Mouse (Mus musculus) lung, postnatal 0 days (tissue): ENCODE results near the gene Mta3.

Experiments
- CTCF ChIP-seq: IDR thresholded peaks from 2 replicates; pipeline ENCODE4 v1.5.1; 2016; ENCODE audit warnings: antibody characterized with exemption, mild to moderate bottlenecking
- EP300 ChIP-seq: IDR thresholded peaks from 2 replicates; pipeline ENCODE4 v1.6.1; 2016; ENCODE audit warnings: antibody characterized with exemption, mild to moderate bottlenecking, control low read depth

DNA sequence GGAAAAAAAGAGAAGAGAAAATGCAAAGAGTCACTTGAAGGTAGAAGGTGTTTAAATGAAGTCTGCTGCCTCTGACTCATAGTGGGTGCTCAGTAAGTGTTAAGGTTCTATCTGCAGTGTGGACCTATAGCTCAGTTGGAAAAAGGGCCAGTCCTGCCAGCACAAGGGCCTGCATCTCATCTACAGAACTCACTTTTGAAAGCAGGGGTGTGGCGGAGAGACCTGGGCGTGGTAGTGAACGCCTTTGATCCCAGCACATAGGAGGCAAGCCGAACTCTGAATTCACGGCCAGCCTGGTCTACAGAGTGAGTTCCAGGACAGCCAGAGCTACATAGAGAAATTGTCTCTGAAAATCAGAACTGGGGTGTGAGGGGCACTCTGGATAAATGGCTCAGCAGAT, 104.3 kb downstream of the Mta3 start:
- TF ChIP-seq EP300: no peak
- TF ChIP-seq CTCF: no peak
